Mouse (Mus musculus) kidney, adult 11 months (tissue): ENCODE data around the gene Scrn1.

Experiments
- DNase-seq: peaks from one replicate; pipeline ENCODE4 v3.0.0; 2022

Scrn1 gene

DNA sequence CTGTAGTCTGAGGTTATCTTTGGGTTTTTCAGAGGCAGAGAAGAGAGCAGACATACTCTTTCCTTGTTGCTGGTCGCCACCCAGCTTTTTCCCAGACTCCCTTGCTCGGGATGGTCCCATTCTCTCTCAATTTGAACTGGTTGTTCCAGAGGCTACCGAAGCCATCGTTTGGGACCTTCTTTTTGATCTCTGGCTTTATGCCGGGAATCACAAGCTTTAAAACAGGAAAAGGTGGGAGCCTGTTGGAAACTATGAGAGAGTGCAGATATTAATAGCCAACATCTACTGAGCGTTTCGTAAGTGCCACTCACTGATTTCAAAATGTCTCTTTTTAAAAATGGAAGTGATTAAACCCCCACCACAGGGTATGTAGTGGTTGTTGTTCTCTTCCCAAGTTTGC, 94.4 kb downstream of the Scrn1 start:
- DNase-seq, result no peak

DNA sequence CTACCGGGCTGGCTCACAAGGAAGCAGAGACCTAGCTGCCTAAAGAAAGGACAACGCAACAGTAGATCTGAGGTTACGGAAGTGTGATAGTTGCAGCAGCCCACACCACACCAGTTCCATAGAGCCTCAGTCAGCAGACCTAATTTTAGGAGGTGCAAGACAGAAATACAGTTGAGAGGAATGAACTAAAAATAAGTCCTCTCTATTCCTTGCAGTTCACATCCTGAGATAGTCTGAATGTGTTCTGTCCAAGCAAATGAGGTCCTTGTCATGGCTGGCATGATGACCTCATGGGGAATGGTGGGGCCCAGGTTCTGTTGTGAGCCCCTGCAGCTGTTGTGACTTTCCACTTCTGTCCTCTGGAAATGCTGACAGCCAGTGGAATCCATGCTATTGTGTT, 98.9 kb downstream of the Scrn1 start:
- DNase-seq, result no peak

DNA sequence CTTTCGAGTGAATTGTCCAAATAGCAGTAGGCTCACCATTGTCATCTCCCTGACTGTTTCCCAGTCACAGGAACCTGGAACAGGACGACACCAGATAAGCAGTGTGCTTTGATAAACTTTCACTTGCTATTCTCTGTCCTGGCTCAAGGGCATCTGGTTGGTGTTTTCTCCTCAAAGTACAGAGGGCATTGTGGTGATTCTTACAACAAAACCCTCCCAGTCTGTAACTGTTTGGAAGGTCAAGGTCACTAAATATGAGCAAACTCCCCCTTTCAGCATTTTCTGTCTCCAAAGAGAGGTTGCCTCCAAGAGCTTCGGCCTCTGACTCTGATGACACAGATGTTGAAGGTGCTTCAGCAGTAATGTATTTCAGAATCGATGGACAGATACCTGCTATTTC, 101.4 kb downstream of the Scrn1 start:
- no peak for DNase-seq

DNA sequence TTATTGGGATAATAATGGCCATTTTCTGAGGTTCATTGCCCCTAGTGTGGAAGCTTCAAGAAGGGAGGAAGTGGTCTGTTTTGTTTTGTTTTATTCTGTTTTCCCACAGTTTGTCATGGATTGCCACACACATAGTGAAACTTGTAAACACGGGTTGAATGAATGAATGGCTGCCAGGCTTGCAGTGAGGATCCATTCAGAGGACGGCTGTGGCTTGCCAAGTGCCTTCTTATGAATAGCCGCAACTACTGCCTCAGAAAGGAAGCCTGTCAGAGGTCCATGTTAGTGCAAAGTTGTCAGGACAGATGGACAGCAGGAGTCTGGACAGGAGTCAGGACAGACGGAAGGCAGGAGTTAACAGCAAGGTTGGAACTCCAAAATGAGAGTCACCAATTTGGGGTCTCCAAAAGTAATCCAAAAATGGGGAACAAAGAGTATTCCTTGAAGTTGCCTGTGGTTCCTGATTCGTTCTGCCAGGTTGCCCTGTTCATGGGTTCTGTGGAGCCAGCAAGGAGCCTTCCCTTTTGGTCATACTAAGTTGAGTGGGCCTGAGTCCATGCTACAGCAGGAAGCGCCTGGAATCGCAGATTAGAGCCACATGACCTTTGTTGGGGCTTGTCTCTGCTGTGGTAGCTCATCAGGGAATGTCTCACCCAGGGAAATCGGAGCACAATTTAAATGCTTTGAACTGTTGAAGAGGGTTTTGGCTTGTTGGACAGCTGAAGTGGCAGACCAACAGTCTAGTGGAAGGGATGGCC, 102.4 kb downstream of the Scrn1 start:
- no peak for DNase-seq

DNA sequence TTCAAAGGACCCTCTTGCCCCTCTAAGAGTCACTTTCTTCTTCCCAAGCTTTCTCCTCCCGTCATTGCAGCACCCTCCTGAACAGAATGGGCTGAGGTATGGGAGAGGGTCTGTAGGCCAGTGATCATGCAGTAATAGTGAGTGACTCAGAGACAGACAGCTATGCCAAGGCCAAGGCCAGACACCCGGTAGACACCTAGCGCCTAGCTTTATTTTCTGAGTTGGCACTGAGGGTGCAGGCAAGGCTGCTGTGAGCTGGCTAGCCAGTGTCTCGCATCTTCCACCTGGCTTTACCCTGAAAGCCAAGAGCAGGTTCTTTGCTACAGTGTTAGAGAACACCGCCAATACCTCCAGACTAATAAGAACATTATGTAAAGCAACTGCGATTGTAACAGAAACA, 103.5 kb downstream of the Scrn1 start:
- no peak for DNase-seq

DNA sequence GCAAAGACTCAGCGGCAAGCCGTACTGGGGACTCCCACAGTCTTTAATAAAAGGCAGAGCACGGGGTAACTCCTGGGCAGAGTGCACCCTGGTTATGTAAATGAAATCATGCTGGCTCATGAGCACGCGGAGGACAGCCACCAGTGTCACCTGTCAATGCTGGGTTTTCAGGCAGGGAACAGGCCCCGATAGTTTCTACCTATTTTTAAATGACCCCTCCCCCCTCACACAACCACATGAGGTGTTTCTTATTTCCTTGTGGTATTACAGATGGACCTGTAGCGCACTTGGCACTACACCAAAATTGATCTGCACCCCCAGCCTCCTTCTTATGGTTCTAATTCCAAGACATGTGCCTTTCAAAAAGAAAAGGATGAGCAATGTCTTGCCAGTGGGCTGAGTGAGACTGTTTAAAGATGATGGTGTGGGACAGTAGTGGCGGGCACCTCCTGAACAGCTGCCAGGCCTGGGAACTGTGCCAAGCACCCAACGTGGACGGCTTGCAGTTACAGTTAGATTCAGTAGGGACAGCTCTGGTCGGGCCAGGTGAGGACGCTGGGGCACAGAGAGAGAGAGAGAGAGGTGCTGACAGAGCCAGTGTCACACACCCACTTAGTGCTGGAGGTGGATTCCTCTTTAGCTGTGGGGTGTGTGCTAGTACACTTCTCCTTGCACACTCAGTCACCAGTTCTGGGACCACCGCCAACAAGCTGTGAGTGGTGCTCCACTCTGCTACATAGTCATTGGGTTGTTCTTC, 105.2 kb downstream of the Scrn1 start:
- peak; percentile 34 for DNase-seq

DNA sequence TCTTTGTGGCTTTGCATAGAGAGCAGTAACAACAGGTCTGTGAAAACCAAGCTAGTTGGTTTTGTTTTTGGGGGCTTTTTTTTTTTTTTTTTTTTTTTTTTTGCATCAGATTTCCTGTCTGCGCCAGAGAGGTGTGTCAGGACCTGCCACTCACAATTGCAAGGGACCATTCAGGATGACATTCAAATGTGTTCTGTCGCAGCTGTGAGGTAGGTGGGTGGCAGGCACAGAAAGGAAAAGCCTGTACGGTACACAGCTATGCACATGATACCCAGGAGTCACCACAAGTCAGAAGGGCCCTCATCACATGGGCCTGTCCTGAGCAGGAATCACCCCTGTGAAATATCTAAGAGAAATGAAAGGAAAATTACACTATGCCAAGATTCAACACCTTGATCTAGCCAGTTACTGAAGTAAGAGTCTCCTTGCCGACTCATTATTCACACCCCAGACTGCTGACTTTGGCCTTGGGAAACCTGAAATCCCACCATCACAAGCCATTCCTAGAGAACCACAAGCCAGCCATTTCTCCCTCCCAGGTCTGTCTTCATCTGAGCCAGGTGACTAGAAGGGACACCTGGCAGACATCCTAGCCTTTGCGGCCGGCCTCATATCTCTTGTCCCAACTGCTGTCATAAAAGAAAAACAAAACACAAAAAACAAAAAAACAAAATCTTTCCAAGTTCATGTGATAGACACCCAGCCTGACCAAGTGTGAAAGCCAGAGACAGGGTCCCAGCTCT, 105.9 kb downstream of the Scrn1 start:
- no peak for DNase-seq

DNA sequence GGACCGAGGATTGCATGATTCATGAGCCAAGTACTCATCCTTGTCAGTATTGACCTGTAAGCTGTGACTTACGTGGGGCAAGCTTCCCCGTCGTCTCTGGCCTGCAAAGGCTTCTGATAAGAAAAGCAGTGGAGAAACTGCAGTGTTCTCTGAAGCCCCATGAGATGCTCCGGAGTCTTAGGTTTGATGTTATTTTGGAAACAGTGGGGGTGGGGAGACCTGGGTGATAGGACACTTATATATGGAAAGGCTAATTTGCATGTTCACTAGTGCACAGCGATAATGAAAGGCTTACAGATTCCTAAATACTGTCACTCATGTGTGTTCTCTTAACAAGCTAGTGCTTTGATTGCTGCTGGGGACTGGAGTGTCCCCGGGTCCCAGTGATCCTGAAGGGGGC, 106.6 kb downstream of the Scrn1 start:
- no peak for DNase-seq
